In the genomic region with DNA sequence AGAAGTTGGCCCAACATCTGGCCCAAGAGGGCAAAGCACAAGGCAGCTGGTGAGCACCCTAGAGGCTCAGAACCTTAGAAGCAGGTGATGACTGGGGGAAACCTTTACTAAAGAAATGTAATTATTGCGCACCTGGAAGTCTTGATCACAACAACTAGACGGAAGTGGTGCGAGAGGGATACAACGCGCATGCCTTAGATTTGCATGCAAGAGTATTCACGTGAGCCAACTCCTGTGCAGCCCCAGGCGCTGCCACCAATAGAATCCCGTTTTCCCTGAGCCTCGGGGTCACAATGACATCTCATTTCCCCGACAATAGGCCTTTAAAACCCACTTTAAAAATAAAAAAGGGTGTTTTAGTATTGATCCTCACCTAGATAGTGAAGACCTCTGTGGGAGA, we compare ENCODE assay signal across 32 mouse cellular contexts. TPM values are rescaled to one million over a fixed set of nuclear protein-coding genes. Genes with fewer than 3 reads are reported as not detected.
DNase-seq lines count a peak whose midpoint lies in the region; ATAC-seq and TF ChIP-seq lines count a peak whose summit lies in the region.
"Had no signal": no experiment of that assay in that cellular context is flagged by ENCODE, and none has a peak within 500 bp of the region (broad histone marks: within the 10 kb centered on the region; RNA-seq: fewer than 3 reads in every experiment).

No protein-coding gene starts in this region.

- no peak overlapping the region for H3K4me3 ChIP-seq in hindbrain, embryonic 11.5 days (ENCODE audit: low read depth, low read length)
- no peak overlapping the region for H3K4me3 ChIP-seq in hindbrain, embryonic 13.5 days
- H3K4me3 ChIP-seq in forebrain, postnatal 0 days (ENCODE audit: low read depth, low read length) = no peak overlapping the region
- H3K4me3 ChIP-seq in layer of hippocampus, adult 2 months = no peak overlapping the region
- H3K4me3 ChIP-seq: heart, adult 2 months; hindbrain, embryonic 15.5 days; liver, embryonic 15.5 days; neural tube, embryonic 13.5 days had no signal

- no peak for TF ChIP-seq POLR2A in brain, embryonic 14.5 days (IDR thresholded peaks at IDR 0.05; ENCODE audit: borderline replicate concordance, extremely low read depth, insufficient read depth, insufficient read length, poor library complexity, severe bottlenecking)

- peak; percentile 27 for DNase-seq in embryo, embryonic 10.5 days (ENCODE audit: low spot score)
- no peak for DNase-seq in embryo, embryonic 10 days (ENCODE audit: low spot score)
- DNase-seq in hindbrain, embryonic 11.5 days (ENCODE audit: low spot score) = peak; percentile 43
- DNase-seq in brain, embryonic 14.5 days (ENCODE audit: low read depth) = peak; percentile 63
- peak; percentile 73 for DNase-seq in forebrain, postnatal 0 days
- DNase-seq in layer of hippocampus, adult 2 months (ENCODE audit: low spot score in 2 of 2) = no peak
- no peak for DNase-seq in cerebellum, postnatal 36 days
- DNase-seq: adrenal gland, postnatal 14 days; cerebellum, adult 11-12 months; heart, adult 2 months; heart, postnatal 4 days; kidney, adult 11 months; kidney, postnatal 36 days; lung, embryonic 14.5 days; lung, postnatal 14 days; thymus, adult 2 months; thymus, postnatal 36 days had no signal

- H3K9me3 ChIP-seq in hindbrain, embryonic 11.5 days (ENCODE audit: control insufficient read depth, low read length) = no peaks in the 10 kb centered on the region
- H3K9me3 ChIP-seq in hindbrain, embryonic 13.5 days = no peaks in the 10 kb centered on the region
- no peaks in the 10 kb centered on the region for H3K9me3 ChIP-seq in forebrain, postnatal 0 days (ENCODE audit: low read length)
- H3K9me3 ChIP-seq: heart, embryonic 12.5 days; hindbrain, embryonic 15.5 days; limb, embryonic 12.5 days; liver, embryonic 15.5 days; neural tube, embryonic 13.5 days had no signal

- TF ChIP-seq CTCF in brain, embryonic 14.5 days (IDR thresholded peaks at IDR 0.05; ENCODE audit: borderline replicate concordance, extremely low read depth, insufficient read depth, insufficient read length) = no peak
- no peak for TF ChIP-seq CTCF in forebrain, postnatal 0 days (IDR thresholded peaks at IDR 0.05; ENCODE audit: low read depth)
- no peak for TF ChIP-seq CTCF in layer of hippocampus, adult 2 months (conservative IDR thresholded peaks at IDR 0.05)

- no peak overlapping the region for H3K4me2 ChIP-seq in hindbrain, embryonic 11.5 days (replicated peaks; ENCODE audit: low read depth, low read length)
- H3K4me2 ChIP-seq in hindbrain, embryonic 13.5 days = no peak overlapping the region
- H3K4me2 ChIP-seq in forebrain, postnatal 0 days (ENCODE audit: low read depth) = peak overlapping the region; percentile 43
- H3K4me2 ChIP-seq: hindbrain, embryonic 15.5 days; liver, embryonic 15.5 days; lung, embryonic 14.5 days; neural tube, embryonic 13.5 days had no signal

- H3K27ac ChIP-seq in hindbrain, embryonic 11.5 days (ENCODE audit: low read depth, low read length) = no peak overlapping the region
- H3K27ac ChIP-seq in hindbrain, embryonic 13.5 days = no peak overlapping the region
- H3K27ac ChIP-seq in forebrain, postnatal 0 days (ENCODE audit: low read depth, low read length) = peak overlapping the region; percentile 77
- no peak overlapping the region for H3K27ac ChIP-seq in layer of hippocampus, adult 2 months
- H3K27ac ChIP-seq: heart, adult 2 months; hindbrain, embryonic 15.5 days; limb, embryonic 12.5 days; liver, embryonic 15.5 days; neural tube, embryonic 13.5 days had no signal

- no peak overlapping the region for H3K9ac ChIP-seq in hindbrain, embryonic 11.5 days (ENCODE audit: low read depth, low read length)
- H3K9ac ChIP-seq in hindbrain, embryonic 13.5 days = no peak overlapping the region
- no peak overlapping the region for H3K9ac ChIP-seq in forebrain, postnatal 0 days
- H3K9ac ChIP-seq: heart, embryonic 12.5 days; hindbrain, embryonic 15.5 days; limb, embryonic 12.5 days; liver, embryonic 15.5 days; lung, embryonic 14.5 days; neural tube, embryonic 13.5 days had no signal

- H3K4me1 ChIP-seq in hindbrain, embryonic 11.5 days (replicated peaks; ENCODE audit: control insufficient read depth, insufficient read depth, low read length) = no peaks in the 10 kb centered on the region
- no peaks in the 10 kb centered on the region; the same call in 1 of the 2 replicates for H3K4me1 ChIP-seq in hindbrain, embryonic 13.5 days (replicated peaks)
- 0 out of 2 replicates have a peak, but pooled peaks cover 5% of the 10 kb centered on the region for H3K4me1 ChIP-seq in forebrain, postnatal 0 days (ENCODE audit: insufficient read depth)
- H3K4me1 ChIP-seq: hindbrain, embryonic 15.5 days; liver, embryonic 15.5 days; neural tube, embryonic 13.5 days had no signal

- ATAC-seq in hindbrain, embryonic 11.5 days (ENCODE audit: low FRiP score) = no peak
- ATAC-seq in hindbrain, embryonic 13.5 days (ENCODE audit: low FRiP score) = no peak
- ATAC-seq in forebrain, postnatal 0 days = peak; percentile 58; the same call in 1 of the 2 replicates
- ATAC-seq: inflammation-experienced regulatory T-cells, adult 6 months; midbrain, embryonic 16.5 days had no signal

- H3K27me3 ChIP-seq in hindbrain, embryonic 11.5 days (ENCODE audit: control insufficient read depth, insufficient read depth, low read length) = peaks cover 84% of the 10 kb centered on the region
- H3K27me3 ChIP-seq in hindbrain, embryonic 13.5 days = peaks cover 95% of the 10 kb centered on the region
- H3K27me3 ChIP-seq in forebrain, postnatal 0 days (ENCODE audit: insufficient read depth, low read length) = peaks cover 46% of the 10 kb centered on the region

- no peaks in the 10 kb centered on the region for H3K36me3 ChIP-seq in hindbrain, embryonic 11.5 days (ENCODE audit: control insufficient read depth, insufficient read depth, low read length)
- H3K36me3 ChIP-seq in hindbrain, embryonic 13.5 days = no peaks in the 10 kb centered on the region
- no peaks in the 10 kb centered on the region for H3K36me3 ChIP-seq in forebrain, postnatal 0 days (ENCODE audit: insufficient read depth)
- H3K36me3 ChIP-seq: heart, embryonic 12.5 days; hindbrain, embryonic 15.5 days; limb, embryonic 12.5 days; liver, embryonic 15.5 days; neural tube, embryonic 13.5 days had no signal

- under 1% methylated on average over 10 of the region's 10 CpGs for WGBS in hindbrain, embryonic 11.5 days
- WGBS in hindbrain, embryonic 13.5 days = 4% methylated on average over 10 of the region's 10 CpGs
- WGBS in forebrain, postnatal 0 days = 4% methylated on average over 10 of the region's 10 CpGs

RNA-seq across cellular contexts. Expression of a gene that starts 12.0 kb away (rescaled TPM):
- polyA plus RNA-seq in hindbrain, embryonic 11.5 days (2014; fragmentation: Nextera tagmentation; extraction: Ambion mirVana) = 0.29 and 0.65 TPM in 2 replicates
- 0.18 TPM in 1 of 2 replicates, not detected in the other for polyA plus RNA-seq in hindbrain, embryonic 13.5 days (2015; fragmentation: Nextera tagmentation; extraction: Ambion mirVana)
- polyA plus RNA-seq in brain, embryonic 14.5 days (2012; rRNA removed) = 13.2 and 22.9 TPM in 2 replicates
- total RNA-seq in forebrain, postnatal 0 days (2014; rRNA removed) = 19.7 and 28.9 TPM in 2 replicates
- 3.7 and 4.9 TPM in 2 replicates for polyA plus RNA-seq in forebrain, postnatal 0 days (2015; fragmentation: Nextera tagmentation; extraction: Ambion mirVana)
- 1 to 10 TPM; 7.5 to 8.5 TPM for total RNA-seq in layer of hippocampus, adult 2 months (2021)
- total RNA-seq: adrenal gland, postnatal 14 days; gastrocnemius, adult 8-10 months; gastrocnemius, postnatal 4 days; heart, adult 2 months; heart, postnatal 4 days; liver, adult 2 months; MEL had no signal
- polyA plus RNA-seq: C2C12; heart, adult 2 months; heart, embryonic 12.5 days; heart, postnatal 0 days; inflammation-experienced regulatory T-cells, adult 6 months; kidney, embryonic 16.5 days; liver, adult 2 months; liver, embryonic 15.5 days; lung, embryonic 14.5 days; neural tube, embryonic 13.5 days; thymus, adult 2 months had no signal

RNA-seq across cellular contexts. Expression of a gene that starts 30.7 kb away (rescaled TPM):
- polyA plus RNA-seq in hindbrain, embryonic 11.5 days (2014; fragmentation: Nextera tagmentation; extraction: Ambion mirVana) = 2.3 and 6.2 TPM in 2 replicates
- 1.3 and 1.9 TPM in 2 replicates for polyA plus RNA-seq in hindbrain, embryonic 13.5 days (2015; fragmentation: Nextera tagmentation; extraction: Ambion mirVana)
- polyA plus RNA-seq in brain, embryonic 14.5 days (2012; rRNA removed) = 15.5 and 20.4 TPM in 2 replicates
- total RNA-seq in forebrain, postnatal 0 days (2014; rRNA removed) = 6.5 and 12.9 TPM in 2 replicates
- polyA plus RNA-seq in forebrain, postnatal 0 days (2015; fragmentation: Nextera tagmentation; extraction: Ambion mirVana) = 47.2 and 51.3 TPM in 2 replicates
- 1 to 10 TPM; 4.3 to 6.1 TPM for total RNA-seq in layer of hippocampus, adult 2 months (2021)
- total RNA-seq: gastrocnemius, adult 8-10 months; liver, adult 2 months; MEL had no signal
- polyA plus RNA-seq: C2C12; inflammation-experienced regulatory T-cells, adult 6 months; liver, adult 2 months; liver, embryonic 15.5 days had no signal

Comparison
In these comparisons a context has a peak if more than half of its experiments do, and no peak if none do; other contexts are left out.
1. DNase-seq: peak in embryo, embryonic 10.5 days (single experiment), hindbrain, embryonic 11.5 days (single experiment), brain, embryonic 14.5 days (single experiment) and forebrain, postnatal 0 days (single experiment); none in embryo, embryonic 10 days (single experiment), layer of hippocampus, adult 2 months (0 of 2) and cerebellum, postnatal 36 days (0 of 2).